Mouse (Mus musculus) cerebellum, adult 18-20 months (tissue): ENCODE data around the gene Sertad2.

Source experiments
- DNase-seq, 2 experiments: peaks; one replicate each; pipeline ENCODE4 v3.0.0; 2021

The Sertad2 gene

GRCm38 (mm10) chr11:20542739-20543452 is at the start of gene Sertad2:
TSS of gene Sertad2 (plus strand) at chr11:20543253.
- DNase-seq, result peak; percentile 99 to 100

DNA sequence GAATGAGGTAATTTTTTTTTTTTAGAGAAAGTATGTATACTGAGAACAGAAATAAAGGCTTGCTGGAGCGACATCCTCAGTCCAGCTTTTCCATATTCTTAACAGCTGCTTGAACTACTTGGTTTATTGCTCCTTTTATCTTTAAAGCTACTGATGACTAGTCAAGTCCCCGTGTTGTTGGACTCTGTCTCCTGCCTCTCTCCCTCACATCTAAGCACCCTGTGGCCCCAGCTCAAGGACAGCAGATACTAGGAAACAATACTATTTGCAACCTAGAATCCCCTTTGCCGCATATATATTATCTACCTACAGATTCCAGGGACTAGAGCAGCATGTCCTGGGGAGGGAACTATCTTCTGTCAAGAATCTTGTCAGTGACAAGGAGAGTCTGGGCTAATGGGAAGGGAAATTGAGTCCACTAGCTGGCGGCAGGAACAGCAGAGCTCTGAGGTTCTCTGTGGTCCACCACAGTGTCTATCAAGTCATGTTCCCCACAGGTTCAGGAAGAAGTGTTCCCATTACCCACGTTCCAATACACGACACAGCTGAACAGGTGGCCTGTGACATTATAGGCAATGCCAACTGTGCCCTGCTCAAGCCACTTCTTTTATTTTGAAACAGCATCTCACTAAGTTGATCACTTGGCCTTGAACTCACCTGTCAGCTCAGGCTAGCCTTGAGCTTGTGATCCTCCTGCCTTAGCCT is 49.0 kb upstream of the Sertad2 start:
- no peak for DNase-seq

DNA sequence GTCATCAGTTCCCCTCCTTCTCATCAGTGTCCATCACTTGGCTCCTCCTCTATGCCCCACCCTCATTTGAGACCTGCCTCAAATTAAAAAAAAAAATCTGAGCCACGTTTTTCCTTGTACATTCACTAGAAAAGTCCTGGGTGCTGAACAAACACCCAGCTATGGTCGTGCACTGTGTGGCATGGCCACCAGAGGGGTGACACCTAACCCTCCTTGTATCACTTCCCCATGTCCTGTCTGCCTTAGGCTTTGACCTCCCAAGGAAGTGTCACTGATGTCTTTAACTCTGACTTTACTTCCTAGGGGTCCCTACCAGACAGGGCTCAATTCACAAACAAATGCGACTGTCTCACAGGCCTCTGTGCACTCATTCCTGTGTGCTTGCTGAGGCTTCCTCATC is 42.5 kb upstream of the Sertad2 start:
- no peak for DNase-seq

GRCm38 (mm10) chr11:20501160-20501955 is 41.7 kb upstream of the Sertad2 start:
- DNase-seq, result no peak

DNA sequence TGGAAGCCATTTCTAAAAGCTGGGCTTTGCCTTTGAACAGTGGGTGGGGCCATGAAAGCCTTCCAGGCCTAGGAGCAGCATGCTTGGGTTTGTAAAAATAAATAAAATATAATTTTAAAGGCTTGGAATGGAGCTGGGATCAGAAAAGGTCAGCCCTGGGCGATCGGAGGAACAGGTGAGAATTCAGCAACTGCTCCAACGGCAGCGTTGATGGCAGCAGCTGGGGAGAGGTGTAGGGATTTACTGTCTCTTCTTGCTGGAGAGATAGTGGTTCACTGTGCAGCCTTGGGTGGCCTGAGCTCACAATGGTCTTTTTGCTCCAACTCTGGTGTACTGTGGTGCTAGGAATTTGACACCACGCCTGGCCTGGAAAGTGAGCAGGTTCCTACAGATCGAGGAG is 29.5 kb upstream of the Sertad2 start:
- no peak for DNase-seq

DNA sequence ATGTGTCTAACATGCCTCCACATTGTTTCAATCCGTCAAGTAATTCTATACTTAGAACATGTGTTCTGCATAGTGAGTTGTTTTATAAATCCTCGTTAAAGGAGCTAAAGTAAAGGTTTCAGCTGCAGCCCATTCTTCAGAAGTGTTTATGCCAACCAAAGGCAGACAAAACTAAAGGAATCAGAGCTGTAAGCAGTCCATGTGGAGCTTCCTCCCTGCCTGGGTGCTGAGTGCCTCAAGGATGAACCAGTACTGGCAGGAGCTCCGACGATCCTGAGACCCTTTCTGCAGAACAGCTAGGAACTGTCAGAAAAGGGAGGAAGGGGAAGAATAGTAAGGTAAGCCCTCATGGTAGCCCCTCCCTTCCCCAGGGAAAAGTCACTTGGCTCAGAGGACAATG is 28.3 kb upstream of the Sertad2 start:
- no peak for DNase-seq

DNA sequence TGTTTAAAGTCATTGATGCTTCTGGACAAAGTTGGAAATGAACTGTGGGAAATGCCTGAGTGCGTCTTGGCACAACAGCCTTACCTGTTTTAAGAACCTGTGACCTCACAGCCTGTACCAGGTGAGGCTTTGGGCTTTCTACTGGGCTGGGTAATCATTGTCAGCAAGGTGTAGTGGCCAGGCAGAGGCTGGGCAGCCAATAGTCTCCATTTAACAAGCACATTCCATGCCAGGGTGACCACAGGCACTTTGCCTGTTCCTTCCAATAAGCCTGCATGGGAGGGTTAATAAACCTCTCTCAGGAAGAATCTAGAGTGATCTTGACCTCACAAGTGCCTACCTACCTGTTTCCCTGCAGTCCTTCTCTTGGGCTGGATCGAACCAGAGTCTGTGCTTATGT is 21.7 kb upstream of the Sertad2 start:
- no peak for DNase-seq

- DNase-seq, result no peak
Observed at GRCm38 (mm10) chr11:20522750-20523149, 20.3 kb upstream of the Sertad2 start.

GRCm38 (mm10) chr11:20524435-20524834 is 18.6 kb upstream of the Sertad2 start:
- no peak for DNase-seq

DNA sequence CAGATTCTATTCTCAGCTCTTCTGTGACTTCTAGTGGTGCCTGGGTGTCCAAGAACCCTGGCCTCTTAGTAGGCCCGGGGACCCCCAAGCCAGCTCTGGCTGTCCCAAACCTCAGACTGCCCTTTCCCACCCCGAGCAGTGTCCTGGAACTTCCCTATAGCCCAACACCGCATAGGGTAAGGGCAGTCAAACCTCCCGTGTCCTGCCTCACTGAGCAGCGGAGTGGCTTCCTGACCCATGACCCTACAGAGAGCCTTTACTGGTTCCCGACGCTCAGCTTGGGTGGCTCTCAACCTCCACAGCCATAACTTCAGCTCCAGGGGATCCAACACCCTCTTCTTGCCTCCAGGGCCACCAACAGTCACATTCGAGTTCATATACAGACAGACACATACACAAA is 17.1 kb upstream of the Sertad2 start:
- DNase-seq, result no peak

DNA sequence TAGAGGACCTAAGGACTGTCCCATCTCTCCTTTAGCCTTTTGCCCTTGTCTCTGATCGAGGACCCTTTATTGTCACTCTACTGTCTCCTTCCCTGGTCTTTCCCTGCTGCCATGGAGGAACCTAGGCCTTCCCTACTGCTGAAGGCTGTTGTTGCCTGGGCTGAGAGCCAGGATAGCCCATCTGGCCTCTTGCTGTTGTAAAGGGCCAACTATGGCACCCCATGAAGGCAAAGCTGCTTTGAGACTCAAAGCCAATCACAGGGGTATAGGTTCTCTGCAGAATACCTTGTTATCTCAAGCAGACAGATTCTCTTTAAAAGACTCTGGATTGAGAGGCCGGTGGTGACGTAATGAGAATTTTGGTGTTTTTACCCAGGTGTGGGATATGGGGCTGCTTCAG is 15.2 kb upstream of the Sertad2 start:
- peak; percentile 73 to 74 for DNase-seq

GRCm38 (mm10) chr11:20531682-20531991 is 11.4 kb upstream of the Sertad2 start:
- no peak for DNase-seq

GRCm38 (mm10) chr11:20531992-20532881 is 10.8 kb upstream of the Sertad2 start:
- peak; percentile 71 to 74 for DNase-seq

GRCm38 (mm10) chr11:20533231-20533630 is 9.8 kb upstream of the Sertad2 start:
- no peak for DNase-seq

- no peak for DNase-seq
Observed at GRCm38 (mm10) chr11:20537221-20537620, 5.8 kb upstream of the Sertad2 start.

GRCm38 (mm10) chr11:20538496-20538895 is 4.6 kb upstream of the Sertad2 start:
- DNase-seq, result no peak

DNA sequence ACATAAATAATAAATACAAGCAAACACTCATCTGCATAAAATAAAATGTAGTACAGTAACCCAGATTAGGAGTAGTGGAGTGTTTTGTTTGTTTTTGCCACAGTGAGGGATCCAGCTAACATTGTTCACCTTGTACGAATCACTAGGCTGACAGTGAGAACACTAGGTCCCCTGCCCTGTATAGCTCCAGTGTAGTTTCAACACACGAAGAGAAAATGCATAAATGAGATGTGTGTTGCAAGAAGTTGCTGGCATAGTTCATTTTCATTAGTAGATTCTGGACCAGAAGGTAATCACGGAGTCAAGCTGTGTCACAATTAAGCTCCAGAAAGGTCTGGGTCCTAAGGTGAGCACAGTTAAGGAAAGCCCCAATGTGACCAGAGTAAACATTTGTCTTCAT is 1.8 kb upstream of the Sertad2 start:
- DNase-seq, result no peak

DNA sequence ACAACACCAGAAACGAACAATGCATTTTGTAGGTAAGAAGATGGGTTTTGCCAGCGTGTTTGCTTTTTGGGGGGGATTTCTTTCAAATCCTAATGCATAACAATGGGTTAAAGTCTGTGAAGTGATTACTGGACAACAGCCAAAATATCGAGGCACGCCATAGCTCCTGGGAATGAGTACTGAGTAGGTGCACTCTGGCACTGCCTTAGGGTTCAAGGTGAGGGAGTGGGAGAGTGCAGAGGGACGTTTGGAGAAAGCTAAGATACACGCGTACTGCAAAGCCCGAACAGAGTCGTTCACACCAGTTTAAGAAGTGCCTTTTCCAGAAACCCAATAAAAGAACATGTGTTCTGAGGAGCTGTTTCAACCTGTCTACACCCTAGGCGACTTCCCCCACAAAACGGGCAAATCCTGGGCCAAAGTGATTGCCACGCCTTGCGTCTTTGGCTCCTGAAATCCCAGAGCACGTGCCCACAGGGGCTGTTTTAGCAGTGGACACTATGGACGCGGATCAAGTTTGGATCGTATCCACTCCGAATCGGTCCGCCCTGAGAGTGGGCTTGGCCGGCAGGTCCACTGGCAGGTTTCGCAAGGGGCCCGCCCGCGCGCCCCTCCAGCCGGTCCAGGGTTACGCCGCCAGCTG is 937 bp upstream of the Sertad2 start:
- peak in 1 of 2 experiments; percentile 69 for DNase-seq

GRCm38 (mm10) chr11:20543453-20544120 is 534 bp downstream of the Sertad2 start:
- DNase-seq, result peak in 1 of 2 experiments; percentile 73

GRCm38 (mm10) chr11:20544376-20544775 is 1.3 kb downstream of the Sertad2 start:
- DNase-seq, result no peak

DNA sequence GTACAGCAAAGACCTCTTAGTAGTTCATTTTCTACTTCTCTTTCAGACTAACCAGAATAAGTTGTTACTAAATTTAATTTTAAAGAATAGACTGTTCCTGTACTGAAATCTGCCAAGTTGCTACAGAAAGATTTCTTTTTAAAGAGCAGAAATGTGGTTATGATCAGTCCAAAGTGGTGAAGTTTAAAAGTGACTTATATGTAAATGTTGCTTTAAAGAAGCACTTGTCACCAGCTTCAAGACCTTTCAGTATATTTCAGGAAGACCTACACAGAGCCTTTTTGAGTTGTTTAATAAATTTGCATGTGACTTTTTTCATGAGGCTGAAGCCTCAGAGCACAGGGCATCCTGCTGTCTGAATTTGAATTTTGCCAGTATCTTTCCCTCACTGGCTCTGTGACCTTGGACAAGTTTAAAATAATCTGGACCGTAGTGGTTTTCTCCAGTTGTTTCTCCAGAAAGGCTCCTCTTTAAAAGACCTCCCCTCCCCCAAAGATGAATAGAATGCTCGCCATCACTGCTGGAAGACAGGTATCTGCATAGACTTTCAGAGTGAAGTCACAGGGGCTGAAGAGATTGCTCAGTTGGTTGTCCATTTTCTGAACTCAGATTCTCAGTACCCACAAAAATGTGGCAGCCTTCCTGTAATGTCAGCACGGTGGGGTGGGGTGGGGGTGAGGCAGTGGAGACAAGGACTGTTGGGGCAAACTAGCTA is 1.9 kb downstream of the Sertad2 start:
- no peak for DNase-seq
